Mouse (Mus musculus): Measurements from ENCODE around the gene Tpk1. TPM values are rescaled to one million over a fixed set of nuclear protein-coding genes. Genes with fewer than 3 reads are reported as not detected.
A peak's percentile ranks its signal among the peaks of the same experiment; 100 is the strongest.

Gene Tpk1
- total RNA-seq, 2 experiments from 2014 or later, result 3.4 to 4.0 TPM

DNA sequence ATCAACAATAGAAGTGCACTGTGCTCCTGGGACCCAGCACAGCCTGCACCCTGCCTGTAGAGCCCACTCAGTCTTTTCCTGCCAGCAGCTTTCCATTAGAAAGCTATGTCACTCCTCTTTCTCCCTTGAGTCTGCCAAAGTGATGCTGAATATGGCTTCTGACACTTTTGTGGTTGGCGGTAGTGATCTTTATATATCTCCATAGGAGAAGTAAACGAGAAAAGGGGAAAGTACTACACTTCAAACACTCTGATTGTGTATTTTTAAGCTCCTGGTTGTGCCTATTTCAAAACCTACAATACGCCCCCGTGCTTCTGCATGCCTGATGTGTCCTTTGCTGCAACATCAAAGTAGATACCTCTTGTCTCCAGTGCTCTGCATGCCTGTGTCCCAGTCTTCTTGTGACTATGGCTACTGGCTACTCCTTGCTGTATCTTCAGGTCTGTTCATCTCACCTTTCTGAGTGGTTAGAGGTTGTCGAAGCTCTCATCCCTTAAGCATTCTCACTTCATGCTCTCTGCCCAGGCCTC is 302.7 kb downstream of the Tpk1 start:
- no peak for DNase-seq (ENCODE audit: low spot score in 2 of 2)

DNA sequence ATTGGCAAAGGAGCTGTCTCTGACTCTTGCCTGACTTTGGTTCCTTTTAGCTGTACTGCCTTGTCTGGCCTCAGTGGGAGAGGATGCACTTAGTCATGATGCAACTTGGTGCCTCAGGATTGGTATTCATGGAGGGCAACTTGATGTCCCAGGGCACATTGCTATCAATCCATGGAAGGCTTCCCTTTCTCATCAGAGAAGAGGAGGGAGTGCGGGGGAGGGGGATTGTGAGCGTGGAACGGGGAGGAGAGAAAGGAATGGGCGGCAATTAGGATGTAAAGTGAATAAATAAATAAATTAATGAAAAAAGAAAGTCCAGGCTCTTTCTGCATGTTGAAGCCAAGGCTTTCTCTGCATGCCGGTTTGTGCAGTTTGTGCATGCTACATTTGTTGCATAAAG is 304.8 kb downstream of the Tpk1 start:
- DNase-seq (ENCODE audit: low spot score in 2 of 2), result no peak

DNA sequence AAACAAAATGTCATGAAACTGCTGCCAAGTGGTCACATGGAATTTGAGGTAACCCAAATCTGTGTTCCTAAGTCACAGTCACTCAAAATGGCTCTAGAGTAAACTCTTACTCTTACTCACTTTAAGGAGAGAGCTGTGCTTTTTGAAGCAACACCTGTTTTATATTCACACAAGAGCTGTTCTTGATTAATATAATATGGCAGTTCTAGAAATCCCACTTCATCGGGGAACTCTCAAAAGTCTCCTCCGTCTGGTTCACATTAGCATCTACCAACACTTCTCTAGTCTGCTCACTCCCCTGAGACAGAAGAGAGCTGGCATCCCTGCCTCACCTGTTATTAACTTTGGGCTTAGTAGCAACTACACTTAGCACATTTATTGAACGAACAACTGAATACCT is 305.9 kb downstream of the Tpk1 start:
- no peak for DNase-seq (ENCODE audit: low spot score in 2 of 2)

DNA sequence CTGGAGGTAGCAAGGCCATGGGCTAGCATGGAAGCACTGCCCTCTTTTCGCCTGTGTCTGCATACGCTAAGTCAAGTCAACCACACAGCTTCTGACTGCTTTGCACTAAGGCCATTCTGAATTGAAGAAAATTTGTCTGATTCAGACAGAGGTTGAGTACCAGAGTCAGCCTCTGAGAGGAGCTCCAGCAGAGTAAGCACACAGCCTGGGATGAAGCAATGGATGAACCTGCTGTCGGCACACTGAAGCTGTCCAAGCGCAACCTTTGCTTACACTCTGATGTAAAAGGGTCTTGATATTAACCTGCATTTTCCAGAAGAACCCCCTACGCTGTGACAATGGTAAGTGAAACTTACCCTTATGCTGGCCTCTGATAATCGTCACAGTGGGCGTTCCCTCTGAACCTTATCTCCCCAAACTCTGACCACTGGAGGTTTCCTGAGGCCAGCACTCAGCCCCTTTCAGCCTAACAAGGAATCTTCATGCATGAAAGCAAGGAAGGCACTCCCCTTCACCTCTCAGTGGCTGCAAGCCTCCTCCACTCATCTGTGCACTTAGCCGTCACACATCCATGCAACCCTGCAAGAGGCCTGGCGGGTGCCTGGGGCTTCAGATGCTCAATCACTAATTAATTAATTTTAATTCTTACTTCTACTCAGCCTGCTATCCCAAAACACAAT is 311.4 kb downstream of the Tpk1 start:
- no peak for DNase-seq (ENCODE audit: low spot score in 2 of 2)

DNA sequence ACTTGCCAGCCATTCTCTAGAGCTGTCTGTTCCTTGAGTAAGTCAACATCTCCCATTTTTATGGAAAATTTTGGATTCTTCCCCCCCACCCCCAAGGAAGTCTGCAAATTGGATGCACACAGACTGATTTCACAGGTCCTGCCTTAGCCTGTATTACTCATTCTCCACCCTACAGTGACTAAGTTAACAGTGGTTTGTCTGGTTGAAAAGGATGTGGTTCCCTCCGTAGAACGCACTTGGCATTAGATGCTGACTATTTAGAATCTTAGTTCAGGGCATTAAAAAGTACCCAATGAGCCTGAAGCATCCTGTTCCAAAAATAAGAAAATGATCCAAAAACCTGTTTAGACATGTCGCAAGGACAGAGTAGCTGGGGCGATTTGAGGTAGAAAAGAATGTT is 312.6 kb downstream of the Tpk1 start:
- no peak for DNase-seq (ENCODE audit: low spot score in 2 of 2)

DNA sequence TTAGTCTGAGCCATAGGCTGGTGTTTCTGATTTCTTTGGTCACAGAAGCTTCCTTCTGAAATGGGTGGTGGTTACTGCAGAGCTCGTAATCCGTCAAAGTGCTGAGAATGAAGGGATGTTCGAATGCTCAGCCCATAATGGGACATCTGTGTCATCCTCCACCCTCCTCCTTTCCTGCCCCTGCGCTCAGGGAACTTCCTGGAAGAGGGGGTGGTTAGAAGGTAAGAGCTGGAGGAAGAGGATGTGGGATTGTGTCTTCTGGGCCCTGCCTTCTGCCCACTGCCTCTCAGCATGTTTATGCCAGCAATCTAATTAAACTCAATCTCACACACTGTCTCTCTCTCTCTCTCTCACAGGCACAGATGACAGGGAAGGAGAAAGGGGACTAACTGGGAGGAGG is 317.0 kb downstream of the Tpk1 start:
- no peak for DNase-seq (ENCODE audit: low spot score in 2 of 2)

DNA sequence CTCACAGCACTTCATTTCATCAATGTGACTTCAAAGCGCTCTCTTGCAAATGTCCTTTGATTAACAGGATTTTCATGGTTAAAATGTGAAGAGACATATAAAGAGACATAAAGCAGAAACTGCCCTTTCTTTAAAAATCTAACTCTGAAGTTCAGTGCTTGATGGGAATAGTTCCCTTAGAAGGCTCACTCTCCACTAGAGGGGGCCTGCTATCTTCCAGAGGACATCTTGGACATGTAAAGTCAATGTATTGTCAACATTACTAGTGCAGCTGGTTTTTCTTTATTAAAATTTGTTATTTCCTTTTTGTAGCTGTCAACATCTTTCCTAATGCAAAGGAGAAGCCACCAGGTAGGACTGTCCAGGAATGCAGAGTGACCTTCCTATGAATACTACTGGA is 318.4 kb downstream of the Tpk1 start:
- DNase-seq (ENCODE audit: low spot score in 2 of 2), result no peak

DNA sequence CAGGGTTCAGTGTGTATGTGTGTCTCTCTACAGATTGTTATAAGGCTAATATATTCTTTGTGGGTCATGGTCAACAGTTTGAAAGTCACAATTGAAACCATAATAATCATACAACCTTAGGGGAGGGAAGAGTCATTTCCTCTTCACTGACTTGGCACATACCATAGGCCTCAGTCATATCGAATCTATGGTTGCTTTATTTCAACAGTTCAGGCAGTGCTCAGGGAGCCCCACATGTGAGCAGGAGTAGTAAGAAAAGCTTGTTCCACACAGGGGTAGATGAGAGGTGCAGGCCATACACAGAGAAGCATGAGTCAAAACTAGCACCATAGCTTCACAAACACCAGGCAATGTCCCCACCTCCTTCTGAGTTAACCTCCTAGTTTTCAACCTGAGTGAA is 323.1 kb downstream of the Tpk1 start:
- DNase-seq (ENCODE audit: low spot score in 2 of 2), result no peak

DNA sequence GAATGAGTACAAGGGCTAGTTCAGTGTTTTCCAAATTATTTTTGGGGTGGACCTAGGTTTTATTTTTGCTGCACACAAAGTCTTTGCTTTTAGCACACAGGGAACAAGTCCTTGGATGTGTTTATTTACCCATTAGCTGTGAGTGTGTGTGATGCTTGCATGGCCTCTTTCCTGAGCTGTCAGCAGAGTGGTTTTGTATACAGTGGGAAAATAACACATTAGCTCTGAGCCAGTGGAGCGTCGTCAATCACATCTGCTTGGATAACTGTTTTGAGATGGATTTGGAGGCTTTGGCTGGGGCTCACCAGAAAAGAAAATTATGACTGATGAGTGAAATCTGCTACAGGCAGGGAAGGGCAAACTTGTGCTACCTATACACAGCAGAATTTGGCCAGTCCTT is 323.7 kb downstream of the Tpk1 start:
- no peak for DNase-seq (ENCODE audit: low spot score in 2 of 2)

DNA sequence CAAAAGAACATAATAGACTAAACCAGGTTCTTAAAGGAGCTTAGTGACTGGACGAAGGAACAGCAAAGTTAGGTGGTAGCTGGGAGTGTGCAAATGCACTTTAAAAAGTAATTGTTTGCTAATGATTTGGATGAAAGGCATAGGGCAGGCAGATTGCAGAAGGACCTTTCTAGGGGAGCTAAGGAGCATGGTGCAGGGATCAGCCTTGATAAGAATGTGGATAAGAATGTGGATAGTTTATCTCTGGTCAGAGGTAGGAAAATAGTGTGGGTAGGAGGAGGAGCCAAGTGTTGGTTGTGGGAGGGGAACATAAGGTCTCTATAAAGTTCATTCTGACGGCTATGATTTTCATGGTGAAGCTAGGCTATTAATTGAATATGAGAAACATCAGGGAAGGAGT is 327.3 kb downstream of the Tpk1 start:
- no peak for DNase-seq (ENCODE audit: low spot score in 2 of 2)

DNA sequence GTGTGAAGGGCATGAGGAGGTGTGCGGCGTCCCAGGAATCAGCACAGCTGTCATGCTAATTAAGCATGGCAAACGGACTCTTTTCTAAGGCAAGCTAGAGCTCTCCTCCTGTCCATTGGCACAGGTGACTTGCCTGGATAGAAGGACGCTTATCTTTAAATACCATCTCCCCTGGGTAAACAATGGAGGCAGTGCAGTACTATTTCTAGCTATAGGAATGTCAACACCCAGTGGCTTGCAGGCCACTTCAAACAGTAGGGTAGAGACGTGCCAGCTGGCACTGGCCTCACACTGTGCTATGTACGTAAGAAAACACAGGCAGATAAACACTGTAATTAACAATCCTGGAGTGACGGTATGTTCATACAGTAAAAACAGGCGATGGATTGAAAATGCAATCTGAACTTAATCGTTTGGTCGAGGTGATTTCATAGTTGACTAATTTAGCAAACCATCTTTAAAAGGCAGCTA is 328.6 kb downstream of the Tpk1 start:
- no peak for DNase-seq (ENCODE audit: low spot score in 2 of 2)

DNA sequence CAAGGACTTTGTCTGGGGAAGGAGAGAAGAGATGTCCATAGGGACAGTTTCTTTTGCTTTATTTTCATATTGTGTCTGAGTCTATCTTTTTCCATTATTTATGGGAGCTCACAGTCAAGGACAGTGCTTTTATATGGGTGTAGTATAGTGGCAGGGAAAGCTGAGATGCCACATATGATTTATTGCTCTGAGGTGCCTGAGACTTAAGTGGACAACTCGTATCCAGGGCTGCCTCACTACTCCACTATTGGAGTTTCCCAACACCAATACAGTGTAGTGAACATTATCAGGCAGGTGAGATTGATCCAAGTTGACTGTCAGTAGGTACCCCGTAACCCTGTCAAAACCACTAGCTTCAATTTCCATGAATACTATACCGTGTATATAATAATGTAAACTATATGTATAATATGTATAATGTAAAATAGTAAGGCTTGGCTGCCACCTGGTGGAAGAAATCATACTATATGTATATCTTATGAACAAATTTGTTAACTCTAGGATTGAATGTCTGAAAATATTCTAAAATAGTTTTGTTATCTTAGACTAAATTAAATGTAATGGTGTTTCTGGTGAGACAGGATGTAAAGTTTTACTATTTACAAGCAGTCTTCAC is 330.4 kb downstream of the Tpk1 start:
- DNase-seq (ENCODE audit: low spot score in 2 of 2), result no peak

DNA sequence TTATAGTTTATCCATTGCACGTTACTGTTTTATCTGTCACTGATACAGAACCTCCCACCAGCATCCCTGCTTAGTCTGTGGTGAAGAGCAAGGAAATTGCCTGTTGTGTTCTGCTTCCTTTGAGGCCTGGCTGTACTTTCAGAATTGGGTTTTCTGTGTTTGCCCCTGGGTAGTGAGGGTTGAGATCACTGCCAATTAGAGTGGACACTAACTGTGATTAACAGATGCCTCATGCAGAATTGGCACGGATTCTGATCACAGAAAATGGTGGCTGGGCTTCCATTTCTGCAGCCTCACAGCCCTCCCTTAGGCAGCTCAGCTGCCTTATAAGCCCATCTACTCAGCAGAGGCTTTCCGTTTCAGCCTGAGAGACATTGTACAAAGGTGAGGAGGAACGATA is 332.6 kb downstream of the Tpk1 start:
- DNase-seq (ENCODE audit: low spot score in 2 of 2), result no peak

DNA sequence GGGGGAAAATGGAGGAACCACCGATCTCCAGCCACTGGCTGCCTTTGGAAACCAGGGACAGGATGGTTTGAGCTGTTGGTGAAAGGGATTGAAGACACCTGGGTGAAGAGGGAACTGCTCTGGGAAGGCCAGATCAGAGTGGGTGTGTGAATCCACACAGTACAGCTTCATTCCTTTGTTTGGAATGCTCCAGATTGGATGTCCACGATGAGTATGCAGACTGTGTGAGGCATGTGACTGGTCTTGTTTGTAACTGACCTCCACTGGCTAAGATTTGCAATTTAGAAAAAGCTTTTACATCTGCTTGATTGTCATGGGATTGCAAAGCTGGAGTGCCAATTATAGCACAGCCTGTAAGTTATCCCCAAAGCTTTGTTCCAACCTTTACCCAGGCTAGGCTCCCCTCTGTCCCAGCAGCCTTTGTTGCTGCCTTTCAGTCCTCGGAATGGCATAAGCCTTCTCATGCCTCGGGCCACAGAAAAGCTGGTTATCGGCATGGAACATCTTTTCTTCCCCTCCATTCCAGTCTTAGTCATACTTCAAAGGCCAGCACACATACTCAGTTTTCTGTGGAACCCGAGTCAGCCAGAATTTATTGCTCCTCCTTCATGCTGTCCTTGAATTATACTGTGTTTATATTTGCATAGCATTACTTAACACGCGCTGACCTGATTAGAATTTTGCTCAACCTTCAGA is 353.0 kb downstream of the Tpk1 start:
- no peak for DNase-seq (ENCODE audit: low spot score in 2 of 2)

DNA sequence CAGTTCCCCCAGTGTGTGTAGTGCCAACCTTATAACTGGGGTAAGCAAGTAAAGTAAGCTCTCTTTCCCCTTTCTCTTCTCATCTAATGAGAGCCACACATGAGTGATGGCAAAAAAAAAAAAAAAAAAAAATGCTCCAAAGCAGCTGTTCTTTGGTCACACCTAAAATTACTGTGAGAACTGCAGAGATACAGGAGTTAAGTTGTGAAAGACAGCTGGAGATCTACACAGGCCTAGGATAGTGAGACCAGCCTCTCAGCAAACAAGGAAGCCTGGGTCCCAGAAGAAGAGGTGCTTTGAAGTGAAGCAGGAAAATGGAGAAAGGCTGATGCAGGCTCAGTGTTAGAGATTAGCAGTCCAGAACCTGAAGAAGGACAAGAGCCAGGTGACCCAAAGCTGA is 353.5 kb downstream of the Tpk1 start:
- DNase-seq (ENCODE audit: low spot score in 2 of 2), result no peak

DNA sequence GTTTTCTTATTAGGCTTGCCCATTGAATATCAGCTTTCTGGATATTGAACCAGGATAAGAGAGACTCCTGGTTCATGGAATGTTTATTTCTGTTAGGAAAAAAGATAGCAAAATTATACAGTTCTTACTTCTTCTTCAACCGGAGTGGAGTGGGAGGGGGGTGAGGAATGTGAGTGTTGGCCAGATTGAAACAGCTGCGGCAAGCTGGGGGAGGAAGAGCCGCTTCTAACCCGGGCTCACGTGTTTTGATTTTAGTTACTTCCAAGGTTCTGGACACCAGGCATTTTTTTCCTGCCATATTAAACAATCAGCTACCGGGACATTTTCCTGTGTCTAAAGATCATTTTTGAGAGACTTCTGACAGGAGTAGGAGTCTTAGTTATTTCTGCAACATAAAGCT is 356.0 kb downstream of the Tpk1 start:
- DNase-seq (ENCODE audit: low spot score in 2 of 2), result no peak

DNA sequence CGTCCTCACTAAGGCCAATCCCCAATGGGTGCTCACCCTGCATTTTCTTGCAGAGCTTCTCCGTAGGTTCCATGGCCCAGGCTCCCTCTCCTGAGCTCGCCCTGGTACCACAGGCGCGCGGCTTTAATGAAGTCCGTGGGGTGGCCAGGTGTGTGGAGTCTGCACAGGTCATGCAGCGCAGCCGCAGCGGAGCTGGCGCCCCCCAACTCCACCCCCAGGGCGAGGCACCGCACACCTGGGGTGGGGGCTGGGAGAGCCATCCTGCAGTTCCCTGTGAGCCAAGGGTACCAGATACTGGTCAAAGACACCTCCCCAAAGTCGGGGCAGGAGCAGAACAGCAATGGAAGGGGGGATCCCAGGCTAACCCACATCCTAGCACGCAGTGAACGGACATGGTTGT is 356.6 kb downstream of the Tpk1 start, which contains the start of gene Nobox:
TSS of gene Nobox (minus strand) at position 101 of the 400 bp plus-strand sequence.
- no peak for DNase-seq (ENCODE audit: low spot score in 2 of 2)

DNA sequence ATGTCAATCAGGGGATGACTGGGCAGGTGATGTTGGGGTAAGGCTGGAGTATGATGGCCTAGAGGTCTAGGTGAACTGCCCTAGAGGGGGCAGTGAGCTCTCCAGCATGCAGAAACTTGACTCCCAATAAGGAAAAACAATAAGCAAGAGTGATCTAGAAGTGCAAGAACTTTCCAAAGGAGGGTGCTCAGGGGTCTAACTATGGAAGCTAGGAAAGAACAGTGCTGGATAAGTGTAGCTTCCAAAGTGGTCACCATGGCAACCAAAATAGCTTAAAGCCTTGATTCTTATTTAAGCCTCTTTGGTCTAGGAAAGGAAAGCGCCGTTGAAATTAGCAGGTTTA is 368.6 kb downstream of the Tpk1 start:
- peak in 1 of 2 experiments; percentile 24 for DNase-seq (ENCODE audit: low spot score in 2 of 2)

DNA sequence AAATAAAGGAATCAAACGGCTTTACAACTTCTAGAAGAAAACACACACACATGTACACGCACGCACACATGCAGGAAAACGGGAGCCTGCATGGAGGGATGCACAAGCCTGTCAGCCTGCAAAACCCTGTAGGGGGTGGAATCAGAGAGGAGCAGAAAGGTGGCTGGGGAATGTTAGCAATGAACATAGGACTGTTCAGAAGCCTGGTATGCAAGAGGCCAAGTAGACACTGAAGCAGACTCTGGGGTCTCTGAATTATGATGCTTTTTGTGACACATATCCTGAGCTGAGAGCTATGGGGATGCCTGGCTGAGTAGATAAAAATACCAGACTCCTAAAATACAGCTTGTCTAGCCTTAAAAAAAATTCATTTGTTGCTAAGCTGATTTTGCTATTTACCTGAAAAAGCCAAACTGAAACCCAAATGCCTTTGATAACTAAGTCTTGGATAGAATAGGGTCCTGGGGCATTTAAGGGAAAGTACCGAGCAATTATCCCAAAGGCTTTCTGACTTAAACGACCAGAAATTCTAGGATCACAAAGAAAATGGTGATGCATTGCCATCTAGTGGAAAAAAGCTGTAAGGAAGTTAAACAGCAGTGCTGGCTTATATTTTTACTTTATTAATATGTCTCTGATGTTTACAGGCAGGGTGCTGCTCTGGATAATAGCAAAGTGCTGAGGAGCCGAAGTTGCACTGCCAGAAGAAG is 369.1 kb downstream of the Tpk1 start:
- no peak for DNase-seq (ENCODE audit: low spot score in 2 of 2)

DNA sequence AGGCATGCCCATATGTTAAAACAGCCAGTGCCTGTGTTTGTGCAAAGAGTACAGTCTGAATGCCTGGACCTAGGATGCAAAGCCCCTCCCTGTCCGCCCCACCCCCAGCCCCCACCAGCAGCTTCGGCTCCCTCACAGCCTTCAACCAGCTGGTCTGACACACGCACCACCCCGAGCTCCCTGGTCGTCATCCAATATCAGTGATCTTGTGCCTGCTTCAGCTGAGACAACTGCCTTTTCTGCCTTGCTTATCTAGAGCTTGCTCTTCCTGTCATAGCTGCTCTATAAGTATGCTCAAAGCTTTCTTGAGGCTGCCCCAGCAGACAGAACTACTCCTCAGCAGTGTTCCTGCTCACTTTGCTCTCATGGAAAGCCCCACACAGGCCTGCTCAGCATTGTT is 370.2 kb downstream of the Tpk1 start:
- no peak for DNase-seq (ENCODE audit: low spot score in 2 of 2)

Measured in layer of hippocampus, postnatal 10 days (tissue).